Mouse (Mus musculus): Measurements from ENCODE around the gene Rrp1b. TPM values are rescaled to one million over a fixed set of nuclear protein-coding genes. Genes with fewer than 3 reads are reported as not detected.

Gene Rrp1b
- polyA plus RNA-seq, 1 experiment: 2.1 TPM

DNA sequence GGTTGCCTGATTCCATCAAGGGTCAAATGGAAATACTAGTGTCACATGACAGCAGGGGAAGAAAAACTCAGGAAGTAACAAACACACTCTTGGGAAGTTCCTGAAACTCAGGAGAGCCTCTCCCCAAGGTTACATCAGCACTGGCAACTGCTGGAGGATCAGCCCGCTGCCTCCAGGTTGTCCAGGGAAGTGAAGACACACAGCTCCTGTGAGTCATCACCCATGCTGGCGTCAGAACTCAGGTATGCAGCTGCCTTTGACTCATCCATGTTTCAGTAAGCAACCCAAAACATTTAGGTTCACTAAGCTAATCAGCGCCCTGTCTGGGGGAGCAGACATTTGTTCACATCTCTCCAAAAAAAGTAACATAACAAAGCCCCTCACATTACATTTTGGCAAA, 32.6 kb upstream of the Rrp1b start:
- Histone ChIP-seq H3K4me3 (replicated peaks) (no peak overlapping the region), H3K9me3 (ENCODE audit: control insufficient read depth, low read length) (peaks cover 2% of the 10 kb centered on the region; the same call in 1 of the 2 replicates), H3K4me1 (ENCODE audit: control insufficient read depth) (no peaks in the 10 kb centered on the region), H3K27me3 (ENCODE audit: control insufficient read depth) (no peaks in the 10 kb centered on the region), H3K36me3 (ENCODE audit: control insufficient read depth) (no peaks in the 10 kb centered on the region)
- TF ChIP-seq GATA1 (IDR thresholded peaks at IDR 0.05; ENCODE audit: low read length): no peak
- no peak for TF ChIP-seq TAL1 (IDR thresholded peaks at IDR 0.05; ENCODE audit: low read length)

DNA sequence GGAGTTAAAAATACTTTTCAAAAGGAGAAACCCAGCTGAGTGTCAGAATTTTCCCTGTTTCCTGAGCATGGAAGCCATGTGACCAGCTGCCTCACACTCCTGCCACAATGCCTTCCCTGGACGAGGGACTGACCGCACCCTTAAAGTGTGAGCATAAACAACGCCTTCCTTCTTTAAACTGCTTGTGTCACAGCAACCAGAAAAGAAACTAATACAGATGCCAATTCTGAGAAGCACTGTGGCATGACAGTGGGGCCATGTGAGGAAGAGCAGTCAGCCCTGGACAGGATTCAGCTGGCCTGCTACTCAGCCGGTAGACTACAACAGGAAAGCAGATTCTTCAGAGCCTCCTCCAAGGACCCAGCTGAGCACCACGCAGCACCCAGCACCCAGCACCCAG, 29.1 kb upstream of the Rrp1b start:
- Histone ChIP-seq H3K36me3 (ENCODE audit: control insufficient read depth) (no peaks in the 10 kb centered on the region), H3K4me1 (ENCODE audit: control insufficient read depth) (no peaks in the 10 kb centered on the region), H3K4me3 (replicated peaks) (no peak overlapping the region), H3K27me3 (ENCODE audit: control insufficient read depth) (no peaks in the 10 kb centered on the region), H3K9me3 (ENCODE audit: control insufficient read depth, low read length) (peaks cover 2% of the 10 kb centered on the region; the same call in 1 of the 2 replicates)
- TF ChIP-seq GATA1 (IDR thresholded peaks at IDR 0.05; ENCODE audit: low read length): no peak
- TF ChIP-seq TAL1 (IDR thresholded peaks at IDR 0.05; ENCODE audit: low read length): no peak

DNA sequence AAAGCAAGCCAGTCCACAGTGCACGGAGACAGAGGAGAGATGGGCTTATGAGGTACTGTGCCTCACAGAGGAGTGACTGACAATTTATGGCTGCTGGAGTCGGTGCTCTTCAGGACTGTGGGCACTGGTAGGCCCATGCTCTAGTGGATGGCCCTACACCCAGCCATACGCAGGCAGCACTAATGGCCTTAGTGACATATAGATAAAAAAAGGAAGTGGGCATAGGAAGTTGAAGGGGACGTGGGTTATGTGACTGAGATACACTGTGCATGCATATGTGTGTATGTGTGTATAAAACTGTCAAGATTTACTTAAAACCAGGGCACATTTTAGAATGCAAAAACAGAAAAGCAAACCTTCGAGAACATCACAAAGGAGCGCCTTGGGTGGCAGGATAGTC, 24.2 kb upstream of the Rrp1b start:
- Histone ChIP-seq H3K4me1 (ENCODE audit: control insufficient read depth) (no peaks in the 10 kb centered on the region), H3K36me3 (ENCODE audit: control insufficient read depth) (no peaks in the 10 kb centered on the region), H3K27me3 (ENCODE audit: control insufficient read depth) (no peaks in the 10 kb centered on the region), H3K4me3 (replicated peaks) (no peak overlapping the region), H3K9me3 (ENCODE audit: control insufficient read depth, low read length) (no peaks in the 10 kb centered on the region)
- TF ChIP-seq GATA1 (IDR thresholded peaks at IDR 0.05; ENCODE audit: low read length): no peak
- TF ChIP-seq TAL1 (IDR thresholded peaks at IDR 0.05; ENCODE audit: low read length): no peak

DNA sequence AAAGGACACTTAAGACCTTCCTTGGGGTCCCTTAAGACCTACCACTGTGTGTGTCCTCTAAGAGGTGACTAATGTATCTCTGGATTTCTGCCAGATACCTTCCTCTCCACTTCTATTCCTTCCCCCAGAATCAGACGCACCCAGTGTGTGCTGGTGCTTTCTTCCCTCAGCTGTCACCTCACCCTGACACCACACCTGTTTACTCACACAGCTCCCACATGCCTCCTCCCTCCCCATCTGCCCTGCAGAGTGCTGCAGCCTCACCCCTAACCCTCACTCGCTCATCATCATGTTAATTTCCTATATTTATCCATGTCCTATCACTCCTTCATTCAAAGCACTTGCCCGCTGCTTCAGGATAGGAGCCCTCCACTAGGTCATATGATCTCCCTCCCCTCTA, 23.6 kb upstream of the Rrp1b start:
- H3K36me3 ChIP-seq (ENCODE audit: control insufficient read depth): no peaks in the 10 kb centered on the region
- H3K9me3 ChIP-seq (ENCODE audit: control insufficient read depth, low read length): no peaks in the 10 kb centered on the region
- TF ChIP-seq TAL1 (IDR thresholded peaks at IDR 0.05; ENCODE audit: low read length): no peak
- no peak for TF ChIP-seq GATA1 (IDR thresholded peaks at IDR 0.05; ENCODE audit: low read length)
- H3K4me3 ChIP-seq (replicated peaks): no peak overlapping the region
- H3K27me3 ChIP-seq (ENCODE audit: control insufficient read depth): no peaks in the 10 kb centered on the region
- H3K4me1 ChIP-seq (ENCODE audit: control insufficient read depth): no peaks in the 10 kb centered on the region

DNA sequence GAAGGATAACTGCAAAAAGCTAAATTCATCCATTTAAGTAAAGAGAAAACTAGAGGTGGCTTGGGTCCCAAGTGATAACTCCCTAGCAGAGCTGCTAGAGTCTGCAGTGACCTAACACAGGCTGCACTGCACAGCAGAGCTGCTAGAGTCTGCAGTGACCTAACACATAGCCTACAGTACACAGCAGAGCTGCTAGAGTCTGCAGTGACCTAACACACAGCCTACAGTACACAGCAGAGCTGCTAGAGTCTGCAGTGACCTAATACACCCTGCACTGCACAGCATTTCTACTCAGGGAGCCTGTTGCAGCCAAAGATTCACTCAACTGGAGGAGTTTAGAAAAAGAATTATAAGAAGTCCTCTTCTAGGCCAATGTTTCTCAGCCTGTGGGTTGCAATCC, 22.2 kb upstream of the Rrp1b start:
- TF ChIP-seq TAL1 (IDR thresholded peaks at IDR 0.05; ENCODE audit: low read length) (no peak), GATA1 (IDR thresholded peaks at IDR 0.05; ENCODE audit: low read length) (no peak)
- H3K4me1 ChIP-seq (ENCODE audit: control insufficient read depth): no peaks in the 10 kb centered on the region
- H3K36me3 ChIP-seq (ENCODE audit: control insufficient read depth): no peaks in the 10 kb centered on the region
- no peaks in the 10 kb centered on the region for H3K9me3 ChIP-seq (ENCODE audit: control insufficient read depth, low read length)
- H3K27me3 ChIP-seq (ENCODE audit: control insufficient read depth): no peaks in the 10 kb centered on the region
- no peak overlapping the region for H3K4me3 ChIP-seq (replicated peaks)

DNA sequence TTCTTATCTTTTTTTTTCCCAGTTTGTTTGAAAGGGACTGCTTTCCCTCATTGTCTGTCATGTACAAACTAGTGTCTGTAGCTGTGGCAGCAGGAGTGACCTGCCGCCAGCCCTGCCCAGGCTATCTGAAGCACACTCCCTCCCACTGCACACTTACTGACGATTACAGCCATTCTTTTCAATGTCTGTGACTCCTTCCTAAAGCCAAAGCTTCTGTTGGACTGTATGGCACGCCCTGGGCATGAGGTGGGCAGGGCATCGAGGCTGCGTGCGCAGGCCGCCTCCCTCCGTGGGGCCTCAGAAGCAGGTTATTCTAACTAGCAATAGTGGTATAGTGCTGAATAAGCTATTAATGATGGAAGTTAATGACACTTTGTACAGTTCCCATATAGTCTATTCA, 19.4 kb upstream of the Rrp1b start:
- no peaks in the 10 kb centered on the region for H3K36me3 ChIP-seq (ENCODE audit: control insufficient read depth)
- TF ChIP-seq GATA1 (IDR thresholded peaks at IDR 0.05; ENCODE audit: low read length) (no peak), TAL1 (IDR thresholded peaks at IDR 0.05; ENCODE audit: low read length) (no peak)

DNA sequence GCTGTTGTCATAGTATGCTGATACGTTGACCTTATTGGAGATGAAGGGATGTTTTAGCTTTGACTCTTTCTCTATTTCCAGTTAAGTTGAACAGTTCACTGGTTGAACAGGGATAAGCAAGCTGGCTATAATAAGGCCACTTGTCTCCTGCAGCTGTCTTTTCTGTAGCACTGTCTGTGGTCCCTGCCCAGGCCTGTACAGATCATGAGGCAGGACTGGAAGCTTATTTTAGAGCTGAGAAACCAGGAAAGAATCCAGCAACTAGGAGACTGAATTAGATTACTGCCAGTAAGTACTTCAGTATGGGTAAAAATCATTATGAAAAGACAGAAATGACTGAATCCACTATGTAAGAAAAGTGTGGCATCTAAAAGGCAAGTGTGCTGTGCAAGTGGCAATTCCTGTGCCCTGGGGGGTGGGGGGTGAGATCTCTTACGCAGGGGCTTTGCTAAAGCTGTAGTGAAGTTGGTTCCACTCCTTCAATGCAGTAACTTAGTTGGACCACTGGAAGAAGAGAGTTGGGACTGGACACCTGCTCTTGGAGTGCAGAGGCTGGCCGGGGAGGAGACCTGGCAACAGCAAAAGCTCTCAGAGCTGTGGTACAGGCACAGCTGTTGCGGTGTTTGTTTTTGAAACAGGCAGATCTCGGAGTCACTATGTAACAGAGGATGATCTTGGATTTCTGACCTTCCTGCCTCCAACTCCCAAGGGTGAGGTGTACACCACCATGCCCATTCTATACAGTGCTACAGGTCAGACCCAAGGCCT, 17.6 kb upstream of the Rrp1b start:
- no peak overlapping the region for H3K4me3 ChIP-seq (replicated peaks)
- no peaks in the 10 kb centered on the region for H3K36me3 ChIP-seq (ENCODE audit: control insufficient read depth)
- TF ChIP-seq TAL1 (IDR thresholded peaks at IDR 0.05; ENCODE audit: low read length) (no peak), GATA1 (IDR thresholded peaks at IDR 0.05; ENCODE audit: low read length) (no peak)
- no peaks in the 10 kb centered on the region for H3K9me3 ChIP-seq (ENCODE audit: control insufficient read depth, low read length)
- no peaks in the 10 kb centered on the region for H3K4me1 ChIP-seq (ENCODE audit: control insufficient read depth)
- no peaks in the 10 kb centered on the region for H3K27me3 ChIP-seq (ENCODE audit: control insufficient read depth)

More for the DNA sequence above, 19.4 kb upstream of the Rrp1b start:
- H3K9me3 ChIP-seq (ENCODE audit: control insufficient read depth, low read length): no peaks in the 10 kb centered on the region
- no peaks in the 10 kb centered on the region for H3K27me3 ChIP-seq (ENCODE audit: control insufficient read depth)
- no peak overlapping the region for H3K4me3 ChIP-seq (replicated peaks)
- no peaks in the 10 kb centered on the region for H3K4me1 ChIP-seq (ENCODE audit: control insufficient read depth)

DNA sequence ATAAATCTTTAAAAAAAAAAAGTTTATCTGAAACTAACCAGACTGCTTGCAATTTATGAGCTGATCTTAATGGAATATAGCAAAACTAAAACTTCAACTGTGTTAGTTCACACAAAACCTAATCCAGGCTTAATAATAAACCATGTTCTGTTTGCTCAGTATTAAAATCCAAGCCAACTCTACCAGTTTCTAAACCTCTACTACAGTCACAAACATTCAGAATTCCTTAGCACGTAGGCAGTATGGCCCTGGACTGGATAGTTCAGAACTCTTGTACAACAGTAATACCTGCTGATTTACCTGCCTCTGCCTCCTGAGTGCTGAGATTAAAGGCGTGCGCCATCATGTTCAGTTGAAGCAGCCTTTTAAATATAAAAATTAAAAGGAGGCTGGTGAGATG, 13.9 kb upstream of the Rrp1b start:
- Histone ChIP-seq H3K27me3 (ENCODE audit: control insufficient read depth) (no peaks in the 10 kb centered on the region; the same call in 1 of the 2 replicates), H3K4me3 (replicated peaks) (no peak overlapping the region), H3K36me3 (ENCODE audit: control insufficient read depth) (no peaks in the 10 kb centered on the region), H3K4me1 (ENCODE audit: control insufficient read depth) (no peaks in the 10 kb centered on the region), H3K9me3 (ENCODE audit: control insufficient read depth, low read length) (no peaks in the 10 kb centered on the region)
- no peak for TF ChIP-seq GATA1 (IDR thresholded peaks at IDR 0.05; ENCODE audit: low read length)
- no peak for TF ChIP-seq TAL1 (IDR thresholded peaks at IDR 0.05; ENCODE audit: low read length)

DNA sequence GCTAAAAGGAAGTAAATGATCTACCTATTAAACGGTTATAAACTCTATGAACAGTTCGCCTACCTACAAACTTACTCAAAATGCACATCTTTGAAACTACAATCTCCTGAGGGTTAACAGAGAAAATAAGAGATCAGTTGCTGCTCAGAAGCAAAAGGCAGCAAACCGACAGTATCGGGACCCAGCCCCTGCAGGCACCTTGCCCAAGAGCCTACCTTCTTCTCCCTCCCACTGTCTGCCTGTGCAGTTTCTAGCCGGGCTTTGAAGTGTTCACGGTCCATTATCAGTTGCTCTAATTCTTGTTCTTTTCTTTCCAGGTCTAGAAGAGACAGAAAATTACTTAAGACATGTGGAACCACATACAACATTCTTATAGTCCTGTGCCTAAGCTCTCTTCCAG, 13.3 kb upstream of the Rrp1b start:
- Histone ChIP-seq H3K9me3 (ENCODE audit: control insufficient read depth, low read length) (no peaks in the 10 kb centered on the region), H3K36me3 (ENCODE audit: control insufficient read depth) (no peaks in the 10 kb centered on the region), H3K27me3 (ENCODE audit: control insufficient read depth) (no peaks in the 10 kb centered on the region; the same call in 1 of the 2 replicates), H3K4me1 (ENCODE audit: control insufficient read depth) (no peaks in the 10 kb centered on the region), H3K4me3 (replicated peaks) (no peak overlapping the region)
- TF ChIP-seq GATA1 (IDR thresholded peaks at IDR 0.05; ENCODE audit: low read length): no peak
- TF ChIP-seq TAL1 (IDR thresholded peaks at IDR 0.05; ENCODE audit: low read length): no peak

Measured in erythroblast, embryonic 14.5 days (primary cell).